Comparison of ENCODE assay signal across 8 mouse cellular contexts in genomic region chr19:41481030-41481886, GRCm38 (mm10). TPM values are rescaled to one million over a fixed set of nuclear protein-coding genes. Genes with fewer than 3 reads are reported as not detected.
DNase-seq lines count a peak whose midpoint lies in the region; ATAC-seq and TF ChIP-seq lines count a peak whose summit lies in the region.

No protein-coding gene starts in this region.

- peak overlapping the region; percentile 71 for H3K4me2 ChIP-seq in heart, embryonic 12.5 days
- H3K4me2 ChIP-seq in kidney, embryonic 15.5 days, result peak overlapping the region; percentile 86

- WGBS in heart, embryonic 12.5 days, result 13% methylated on average over 15 of the region's 15 CpGs
- WGBS in kidney, embryonic 15.5 days, result 6% methylated on average over 15 of the region's 15 CpGs
- 4% methylated on average over 15 of the region's 15 CpGs for WGBS in lung, adult 2 months

- peak; percentile 53; the same call in 1 of the 2 replicates for TF ChIP-seq CTCF in cortical plate, adult 2 months (IDR thresholded peaks at IDR 0.05; ENCODE audit: extremely low read depth, insufficient read depth, low read length)
- peak; percentile 36; the same call in 1 of the 2 replicates for TF ChIP-seq CTCF in lung, adult 2 months (IDR thresholded peaks at IDR 0.05; ENCODE audit: insufficient read depth, low read length)

- 0 out of 2 replicates have a peak, but pooled peaks cover 9% of the 10 kb centered on the region for H3K27me3 ChIP-seq in heart, embryonic 12.5 days (replicated peaks)
- no peaks in the 10 kb centered on the region; the same call in 1 of the 2 replicates for H3K27me3 ChIP-seq in kidney, embryonic 15.5 days

- no peak for ATAC-seq in heart, embryonic 12.5 days (ENCODE audit: insufficient number of reproducible peaks, low FRiP score)
- ATAC-seq in kidney, embryonic 15.5 days (replicated peaks; ENCODE audit: low FRiP score), result no peak
- peak; percentile 37; the same call in 1 of the 2 replicates for ATAC-seq in neutrophil, adult 5-6 weeks (ENCODE audit: extremely low read depth, insufficient number of reproducible peaks, low FRiP score, poor library complexity, severe bottlenecking)

- peak overlapping the region; percentile 19; the same call in 1 of the 2 replicates for H3K4me3 ChIP-seq in cortical plate, adult 2 months (ENCODE audit: insufficient read depth, low read length)
- H3K4me3 ChIP-seq in heart, embryonic 12.5 days, result peak overlapping the region; percentile 86
- peak overlapping the region; percentile 97 for H3K4me3 ChIP-seq in kidney, embryonic 15.5 days (replicated peaks)
- peak overlapping the region; percentile 53 for H3K4me3 ChIP-seq in lung, adult 2 months (replicated peaks; ENCODE audit: extremely low read depth, low read depth, low read length)

- DNase-seq in CD4-positive helper T cell, adult 2 months (ENCODE audit: low read depth, low spot score), result peak; percentile 66
- DNase-seq in Muller cell, postnatal 12 days (ENCODE audit: inconsistent ontology term), result peak; percentile 71
- DNase-seq in lung, adult 2 months, result peak; percentile 41
- no peak for DNase-seq in right cerebral cortex, postnatal 14 days

- peak overlapping the region; percentile 9; the same call in 1 of the 2 replicates for H3K9ac ChIP-seq in heart, embryonic 12.5 days
- H3K9ac ChIP-seq in kidney, embryonic 15.5 days, result peak overlapping the region; percentile 23; the same call in 1 of the 2 replicates

- H3K4me1 ChIP-seq in cortical plate, adult 2 months (ENCODE audit: control insufficient read depth, insufficient read depth, low read length), result peaks cover 6% of the 10 kb centered on the region; the same call in 1 of the 2 replicates
- H3K4me1 ChIP-seq in heart, embryonic 12.5 days (replicated peaks), result peaks cover 14% of the 10 kb centered on the region
- peaks cover 25% of the 10 kb centered on the region for H3K4me1 ChIP-seq in kidney, embryonic 15.5 days
- H3K4me1 ChIP-seq in lung, adult 2 months (ENCODE audit: control insufficient read depth, insufficient read depth, low read length), result peaks cover 9% of the 10 kb centered on the region

- no peaks in the 10 kb centered on the region for H3K36me3 ChIP-seq in heart, embryonic 12.5 days
- no peaks in the 10 kb centered on the region for H3K36me3 ChIP-seq in kidney, embryonic 15.5 days

- TF ChIP-seq POLR2A in cortical plate, adult 2 months (IDR thresholded peaks at IDR 0.05; ENCODE audit: extremely low read depth, insufficient read depth, low read length), result no peak
- TF ChIP-seq POLR2A in lung, adult 2 months (IDR thresholded peaks at IDR 0.05; ENCODE audit: borderline replicate concordance, extremely low read depth, low read depth, low read length), result no peak

- H3K27ac ChIP-seq in cortical plate, adult 2 months (ENCODE audit: insufficient read depth, low read length), result no peak overlapping the region
- no peak overlapping the region for H3K27ac ChIP-seq in heart, embryonic 12.5 days (ENCODE audit: poor library complexity, severe bottlenecking)
- peak overlapping the region; percentile 100 for H3K27ac ChIP-seq in kidney, embryonic 15.5 days

- H3K9me3 ChIP-seq in heart, embryonic 12.5 days (replicated peaks), result no peaks in the 10 kb centered on the region
- no peaks in the 10 kb centered on the region for H3K9me3 ChIP-seq in kidney, embryonic 15.5 days (replicated peaks)

RNA-seq across cellular contexts. Expression of gene Lcor, which starts 1.2 kb away (rescaled TPM):
- 3.4 and 3.5 TPM in 2 replicates for polyA plus RNA-seq in cortical plate, adult 2 months (2012; rRNA removed)
- polyA plus RNA-seq in heart, embryonic 12.5 days (2016; fragmentation: Nextera tagmentation; extraction: Ambion mirVana), result 14.0 and 16.0 TPM in 2 replicates
- 16.3 and 17.0 TPM in 2 replicates for polyA plus RNA-seq in kidney, embryonic 15.5 days (2015; fragmentation: Nextera tagmentation; extraction: Ambion mirVana)
- polyA plus RNA-seq in lung, adult 2 months (2012; rRNA removed), result 2.5 and 3.3 TPM in 2 replicates
- 47.4 and 51.4 TPM in 2 replicates for total RNA-seq in neutrophil, adult 5-6 weeks (2017)

Comparison
In these comparisons a context has a peak if more than half of its experiments do, and no peak if none do; other contexts are left out.
1. H3K4me3 ChIP-seq: peak in every context shown above with its lines; median percentile 97 in kidney, embryonic 15.5 days; 86 in heart, embryonic 12.5 days; 53 in lung, adult 2 months; 19 in cortical plate, adult 2 months.